Comparison of ENCODE assay signal across 7 mouse cellular contexts in the genomic region with DNA sequence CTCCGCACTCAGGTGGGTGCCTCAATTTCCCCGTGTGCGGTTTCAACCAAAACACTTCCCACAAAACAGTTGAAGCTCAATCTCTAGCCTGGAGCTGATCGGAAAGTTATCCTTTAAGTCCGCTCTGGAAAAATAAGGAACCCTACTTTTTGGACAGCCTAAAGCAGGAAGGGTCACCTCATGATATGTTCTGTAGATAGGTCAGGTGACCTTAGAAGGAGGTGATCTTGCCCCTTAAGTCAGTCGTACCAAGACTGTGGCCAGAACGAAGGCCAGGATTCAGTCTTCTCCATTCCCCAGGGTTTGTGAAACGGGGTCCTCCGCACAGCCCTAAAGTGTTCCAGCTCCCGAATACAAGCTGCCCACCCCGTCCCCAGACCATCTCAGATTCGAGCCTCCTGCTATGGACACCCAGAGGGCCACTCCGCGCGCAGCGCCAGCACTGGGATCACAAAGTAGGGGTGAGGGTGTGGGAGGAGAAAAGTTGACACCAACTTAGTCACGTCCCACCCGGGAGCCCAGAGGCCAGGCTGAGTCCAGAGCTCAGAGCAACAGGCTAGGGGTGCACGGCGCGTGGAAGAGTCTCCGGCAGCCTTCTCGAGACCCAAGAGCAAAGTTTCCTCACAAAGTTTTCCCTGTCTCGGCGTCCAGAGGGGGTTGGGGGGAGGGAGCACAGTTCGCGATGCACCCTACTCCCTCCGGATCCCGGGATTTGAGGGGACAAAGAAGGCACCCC. TPM values are rescaled to one million over a fixed set of nuclear protein-coding genes. Genes with fewer than 3 reads are reported as not detected.
A peak's percentile ranks its signal among the peaks of the same experiment; 100 is the strongest.
DNase-seq lines count a peak whose midpoint lies in the region; ATAC-seq and TF ChIP-seq lines count a peak whose summit lies in the region.

No protein-coding gene starts in this region.

- peaks cover 51% of the 10 kb centered on the region for H3K79me3 ChIP-seq in C2C12 (ENCODE audit: low read depth)

- peaks cover 5 to 36% of the 10 kb centered on the region in 2 experiments for H3K4me1 ChIP-seq in ES-E14 (ENCODE audit: control insufficient read depth in 2 of 2, insufficient read depth in 2 of 2, low read length in 2 of 2, poor library complexity in 1 of 2)
- peaks cover 17% of the 10 kb centered on the region for H3K4me1 ChIP-seq in hindbrain, postnatal 0 days (ENCODE audit: insufficient read depth, low read length)
- peaks cover 7% of the 10 kb centered on the region for H3K4me1 ChIP-seq in liver, postnatal 0 days (ENCODE audit: insufficient read depth)
- peaks cover 32% of the 10 kb centered on the region; the same call in 1 of the 2 replicates for H3K4me1 ChIP-seq in stomach, embryonic 14.5 days (ENCODE audit: control insufficient read depth, insufficient read depth, low read length)

- 0 out of 2 replicates have a peak overlapping the region, but pooled peaks have one; percentile 24 for H3K27ac ChIP-seq in ES-E14 (ENCODE audit: insufficient read depth, low read depth, low read length, poor library complexity, severe bottlenecking)
- H3K27ac ChIP-seq in hindbrain, postnatal 0 days = peak overlapping the region; percentile 51; the same call in 1 of the 2 replicates
- peak overlapping the region; percentile 89 for H3K27ac ChIP-seq in liver, postnatal 0 days (ENCODE audit: low read depth)
- H3K27ac ChIP-seq in stomach, embryonic 14.5 days (ENCODE audit: low read length) = peak overlapping the region; percentile 69

- no peak for DNase-seq in ES-E14 (ENCODE audit: low read depth, low spot score)
- DNase-seq in gastrocnemius, postnatal 10 days = peak; percentile 59
- DNase-seq in hindbrain, postnatal 0 days (ENCODE audit: low spot score) = no peak
- DNase-seq in liver, postnatal 0 days = no peak
- no peak for DNase-seq in cerebellum, postnatal 36 days

- no peak for TF ChIP-seq CTCF in C2C12 (IDR thresholded peaks at IDR 0.05; ENCODE audit: control insufficient read depth, insufficient read depth, insufficient read length)
- no peak for TF ChIP-seq CTCF in hindbrain, postnatal 0 days (IDR thresholded peaks at IDR 0.05; ENCODE audit: low read depth)
- TF ChIP-seq CTCF in liver, postnatal 0 days (IDR thresholded peaks at IDR 0.05; ENCODE audit: low read depth) = no peak

- TF ChIP-seq EP300 in liver, postnatal 0 days (IDR thresholded peaks at IDR 0.05; ENCODE audit: low read depth) = no peak

- peak; percentile 63 for ATAC-seq in hindbrain, postnatal 0 days
- peak; percentile 7; the same call in 1 of the 2 replicates for ATAC-seq in liver, postnatal 0 days
- peak; percentile 57 for ATAC-seq in stomach, embryonic 14.5 days (ENCODE audit: insufficient number of reproducible peaks, insufficient read depth, low FRiP score, low read depth)

- in situ Hi-C loops in ES-E14 (cut with MboI; ENCODE audit: low sequenced_read_pairs in 2 of 2, unreplicated experiment in 2 of 2) = no loop called here

- peak overlapping the region; percentile 94 for H3K4me3 ChIP-seq in C2C12 (ENCODE audit: insufficient read depth, poor library complexity, severe bottlenecking)
- peak overlapping the region; percentile 78 to 92 for H3K4me3 ChIP-seq in ES-E14 (ENCODE audit: insufficient read depth in 1 of 2, low read depth in 1 of 2, low read length in 2 of 2, poor library complexity in 1 of 2, severe bottlenecking in 1 of 2)
- peak overlapping the region; percentile 52 for H3K4me3 ChIP-seq in hindbrain, postnatal 0 days (ENCODE audit: low read length)
- peak overlapping the region; percentile 57 for H3K4me3 ChIP-seq in liver, postnatal 0 days (ENCODE audit: low read depth, low read length)
- H3K4me3 ChIP-seq in stomach, embryonic 14.5 days (ENCODE audit: low read depth, low read length) = peak overlapping the region; percentile 64

- peak overlapping the region; percentile 92 for H3K4me2 ChIP-seq in hindbrain, postnatal 0 days (ENCODE audit: low read depth, low read length)
- H3K4me2 ChIP-seq in liver, postnatal 0 days (ENCODE audit: low read depth, low read length) = peak overlapping the region; percentile 63
- peak overlapping the region; percentile 65 for H3K4me2 ChIP-seq in stomach, embryonic 14.5 days (replicated peaks; ENCODE audit: low read depth, low read length)

- H3K36me3 ChIP-seq in C2C12 (ENCODE audit: control insufficient read depth, insufficient read depth) = peaks cover 4% of the 10 kb centered on the region
- H3K36me3 ChIP-seq in ES-E14 (ENCODE audit: control insufficient read depth, insufficient read depth, low read length, poor library complexity, severe bottlenecking) = peaks cover 3% of the 10 kb centered on the region; the same call in 1 of the 2 replicates
- no peaks in the 10 kb centered on the region for H3K36me3 ChIP-seq in hindbrain, postnatal 0 days (ENCODE audit: insufficient read depth, low read length)
- H3K36me3 ChIP-seq in liver, postnatal 0 days (replicated peaks; ENCODE audit: insufficient read depth, low read length) = no peaks in the 10 kb centered on the region; the same call in none of the 2 replicates
- no peaks in the 10 kb centered on the region for H3K36me3 ChIP-seq in stomach, embryonic 14.5 days (ENCODE audit: control insufficient read depth, insufficient read depth, low read length)

- no peaks in the 10 kb centered on the region for H3K27me3 ChIP-seq in C2C12 (ENCODE audit: control insufficient read depth, insufficient read depth, insufficient read length)
- no peaks in the 10 kb centered on the region for H3K27me3 ChIP-seq in hindbrain, postnatal 0 days (ENCODE audit: insufficient read depth, low read length)
- 0 out of 2 replicates have a peak, but pooled peaks cover 6% of the 10 kb centered on the region for H3K27me3 ChIP-seq in liver, postnatal 0 days (ENCODE audit: insufficient read depth, low read length)
- H3K27me3 ChIP-seq in stomach, embryonic 14.5 days (ENCODE audit: control insufficient read depth, insufficient read depth, low read length) = no peaks in the 10 kb centered on the region

- 4% methylated on average over 29 of the region's 29 CpGs for WGBS in hindbrain, postnatal 0 days
- 3% methylated on average over 24 of the region's 29 CpGs for WGBS in liver, postnatal 0 days (ENCODE audit: insufficient replicate concordance)
- 3% methylated on average over 29 of the region's 29 CpGs for WGBS in stomach, embryonic 14.5 days

- H3K9ac ChIP-seq in ES-E14 (ENCODE audit: insufficient read depth, low read depth, low read length, poor library complexity, severe bottlenecking) = peak overlapping the region; percentile 67
- peak overlapping the region; percentile 65 for H3K9ac ChIP-seq in hindbrain, postnatal 0 days (replicated peaks; ENCODE audit: low read length)
- H3K9ac ChIP-seq in liver, postnatal 0 days (replicated peaks) = peak overlapping the region; percentile 77
- peak overlapping the region; percentile 82 for H3K9ac ChIP-seq in stomach, embryonic 14.5 days (replicated peaks; ENCODE audit: low read depth, low read length)

- peaks cover 56% of the 10 kb centered on the region for H3K79me2 ChIP-seq in C2C12 (ENCODE audit: control insufficient read depth, insufficient read depth)

- peak overlapping the region; percentile 78 for H3ac ChIP-seq in C2C12 (ENCODE audit: control insufficient read depth, insufficient read length, low read depth)

- H3K9me3 ChIP-seq in ES-E14 (ENCODE audit: control insufficient read depth, insufficient read depth, low read depth, low read length) = no peaks in the 10 kb centered on the region
- H3K9me3 ChIP-seq in hindbrain, postnatal 0 days (ENCODE audit: low read length) = no peaks in the 10 kb centered on the region
- H3K9me3 ChIP-seq in liver, postnatal 0 days (ENCODE audit: low read length) = no peaks in the 10 kb centered on the region
- H3K9me3 ChIP-seq in stomach, embryonic 14.5 days (ENCODE audit: control insufficient read depth, low read depth, low read length) = no peaks in the 10 kb centered on the region

RNA-seq across cellular contexts. Expression of gene Sdc4, which starts 1.2 kb away (rescaled TPM):
- 124 TPM for polyA plus RNA-seq in C2C12 (2012; fragmentation: generic; extraction: Trizol)
- total RNA-seq in ES-E14 (2012; rRNA removed) = 102 and 172 TPM in 2 replicates
- 10 to 100 TPM; 52.5 TPM for total RNA-seq in gastrocnemius, postnatal 10 days (2021)
- 31.1 and 34.1 TPM in 2 replicates for total RNA-seq in hindbrain, postnatal 0 days (2014; rRNA removed)
- 36.7 and 39.5 TPM in 2 replicates for polyA plus RNA-seq in hindbrain, postnatal 0 days (2015; fragmentation: Nextera tagmentation; extraction: Ambion mirVana)
- 194 and 208 TPM in 2 replicates for polyA plus RNA-seq in liver, postnatal 0 days (2015; fragmentation: Nextera tagmentation; extraction: Ambion mirVana)
- 104 and 120 TPM in 2 replicates for polyA plus RNA-seq in stomach, embryonic 14.5 days (2014; fragmentation: Nextera tagmentation; extraction: Ambion mirVana)

RNA-seq across cellular contexts. Expression of gene Sys1, which starts 14.3 kb away (rescaled TPM):
- 49.6 TPM for polyA plus RNA-seq in C2C12 (2012; fragmentation: generic; extraction: Trizol)
- 47.6 and 51.1 TPM in 2 replicates for total RNA-seq in ES-E14 (2012; rRNA removed)
- total RNA-seq in gastrocnemius, postnatal 10 days (2021) = 10 to 100 TPM; 16.8 to 18.4 TPM
- 165 and 315 TPM in 2 replicates for total RNA-seq in hindbrain, postnatal 0 days (2014; rRNA removed)
- polyA plus RNA-seq in hindbrain, postnatal 0 days (2015; fragmentation: Nextera tagmentation; extraction: Ambion mirVana) = 108 and 113 TPM in 2 replicates
- polyA plus RNA-seq in liver, postnatal 0 days (2015; fragmentation: Nextera tagmentation; extraction: Ambion mirVana) = 43.5 and 46.2 TPM in 2 replicates
- polyA plus RNA-seq in stomach, embryonic 14.5 days (2014; fragmentation: Nextera tagmentation; extraction: Ambion mirVana) = 65.0 and 67.6 TPM in 2 replicates

RNA-seq across cellular contexts. Expression of gene Gm20458, which starts 18.3 kb away (rescaled TPM):
- polyA plus RNA-seq in C2C12 (2012; fragmentation: generic; extraction: Trizol) = 29.7 TPM
- total RNA-seq in ES-E14 (2012; rRNA removed) = 2.1 TPM in 1 of 2 replicates, not detected in the other
- 1 to 10 TPM in 1 of 2 experiments, not detected in 1; 3.3 TPM for total RNA-seq in gastrocnemius, postnatal 10 days (2021)
- total RNA-seq in hindbrain, postnatal 0 days (2014; rRNA removed) = 34.4 and 36.9 TPM in 2 replicates
- 9.6 and 10.8 TPM in 2 replicates for polyA plus RNA-seq in hindbrain, postnatal 0 days (2015; fragmentation: Nextera tagmentation; extraction: Ambion mirVana)
- polyA plus RNA-seq in liver, postnatal 0 days (2015; fragmentation: Nextera tagmentation; extraction: Ambion mirVana) = 5.8 and 6.1 TPM in 2 replicates
- 7.0 and 19.1 TPM in 2 replicates for polyA plus RNA-seq in stomach, embryonic 14.5 days (2014; fragmentation: Nextera tagmentation; extraction: Ambion mirVana)

RNA-seq across cellular contexts. Expression of gene Trp53tg5, which starts 31.0 kb away (rescaled TPM):
- polyA plus RNA-seq in C2C12 (2012; fragmentation: generic; extraction: Trizol) = not detected
- total RNA-seq in ES-E14 (2012; rRNA removed) = 0.22 and 0.26 TPM in 2 replicates
- total RNA-seq in gastrocnemius, postnatal 10 days (2021) = not detected
- total RNA-seq in hindbrain, postnatal 0 days (2014; rRNA removed) = not detected in 2 replicates
- not detected in 2 replicates for polyA plus RNA-seq in hindbrain, postnatal 0 days (2015; fragmentation: Nextera tagmentation; extraction: Ambion mirVana)
- polyA plus RNA-seq in liver, postnatal 0 days (2015; fragmentation: Nextera tagmentation; extraction: Ambion mirVana) = not detected in 2 replicates
- polyA plus RNA-seq in stomach, embryonic 14.5 days (2014; fragmentation: Nextera tagmentation; extraction: Ambion mirVana) = not detected in 2 replicates

RNA-seq across cellular contexts. Expression of gene Matn4, which starts 37.5 kb away (rescaled TPM):
- 0.01 TPM for polyA plus RNA-seq in C2C12 (2012; fragmentation: generic; extraction: Trizol)
- 1.7 and 2.3 TPM in 2 replicates for total RNA-seq in ES-E14 (2012; rRNA removed)
- total RNA-seq in gastrocnemius, postnatal 10 days (2021) = 1 to 10 TPM; 5.8 to 7.8 TPM
- total RNA-seq in hindbrain, postnatal 0 days (2014; rRNA removed) = 4.9 and 8.2 TPM in 2 replicates
- polyA plus RNA-seq in hindbrain, postnatal 0 days (2015; fragmentation: Nextera tagmentation; extraction: Ambion mirVana) = 4.7 and 5.0 TPM in 2 replicates
- 0.18 and 0.25 TPM in 2 replicates for polyA plus RNA-seq in liver, postnatal 0 days (2015; fragmentation: Nextera tagmentation; extraction: Ambion mirVana)
- polyA plus RNA-seq in stomach, embryonic 14.5 days (2014; fragmentation: Nextera tagmentation; extraction: Ambion mirVana) = 1.1 and 2.0 TPM in 2 replicates

Comparison
In these comparisons a context has a peak if more than half of its experiments do, and no peak if none do; other contexts are left out.
1. H3K27ac ChIP-seq: peak in every context shown above with its lines; median percentile 89 in liver, postnatal 0 days; 69 in stomach, embryonic 14.5 days; 51 in hindbrain, postnatal 0 days; 24 in ES-E14.
2. ATAC-seq: peak in every context shown above with its lines; median percentile 63 in hindbrain, postnatal 0 days; 57 in stomach, embryonic 14.5 days; 7 in liver, postnatal 0 days.